Mouse (Mus musculus) frontal cortex, adult (tissue): ENCODE measurements at regions not wholly inside any gene's neighbourhood (a gene's known extent, or its start where the extent isn't known, plus 50 kb on each side); places are given as distances from the start of the nearest gene placed in this dataset.

ENCODE experiments used
- ATAC-seq: cut with Nextera tagmentation; 2 replicates; pipeline ENCODE4 v1.9.2; 2017; ENCODE audit warnings: mild to moderate bottlenecking, moderate library complexity, mixed read lengths; ENCODE audit not compliant: low TSS enrichment

GRCm38 (mm10) chr10:53852091-53852490 is 101.2 kb upstream of the Fam184a start:
- no peak for ATAC-seq

GRCm38 (mm10) chr10:53850568-53850967 is 99.6 kb upstream of the Fam184a start:
- no peak for ATAC-seq

- ATAC-seq = no peak
Observed at GRCm38 (mm10) chr10:53813244-53813620, 62.3 kb upstream of the Fam184a start.

- peak; percentile 90 for ATAC-seq
Observed at GRCm38 (mm10) chr10:53812597-53813243, 61.8 kb upstream of the Fam184a start.

- ATAC-seq = peak; percentile 87
Observed at GRCm38 (mm10) chr10:53811904-53812596, 61.1 kb upstream of the Fam184a start.

- no peak for ATAC-seq
Observed at GRCm38 (mm10) chr10:53806697-53807096, 55.8 kb upstream of the Fam184a start.

DNA sequence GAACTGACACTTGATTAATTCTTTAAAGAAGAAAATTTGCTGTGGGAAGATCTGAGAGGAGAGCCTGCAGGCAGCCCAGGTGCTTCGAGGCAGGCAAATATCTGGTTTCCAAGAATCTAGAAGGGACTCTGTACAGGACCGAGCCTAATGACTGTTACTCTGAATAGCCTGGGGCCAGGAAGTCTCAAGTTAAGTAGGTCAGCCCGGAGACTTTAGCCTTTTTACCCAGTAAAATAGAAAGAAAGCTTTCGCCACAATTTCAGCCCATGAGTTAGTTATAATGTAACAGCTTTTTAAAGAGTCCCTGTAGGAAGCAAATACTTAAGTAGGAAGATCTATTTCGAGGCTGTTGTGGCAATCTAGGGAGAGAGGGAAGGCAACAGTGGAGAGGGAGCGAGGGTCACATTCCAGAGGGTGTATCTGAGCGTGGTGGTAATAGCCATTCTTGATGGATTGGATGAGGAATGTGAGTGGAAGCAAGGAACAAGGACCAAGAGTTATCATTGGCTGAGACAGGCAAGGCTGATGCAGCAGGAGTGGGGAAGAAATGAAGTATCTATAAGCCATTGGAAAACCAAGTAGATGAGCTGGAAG is 50.2 kb upstream of the Fam184a start:
- ATAC-seq = peak; percentile 31; the same call in 1 of the 2 replicates
